Mouse (Mus musculus): ENCODE data around the gene Mrpl53. TPM values are rescaled to one million over a fixed set of nuclear protein-coding genes. Genes with fewer than 3 reads are reported as not detected.

Gene Mrpl53
- total RNA-seq, 2 experiments from 2014 or later, result 58.7 to 63.5 TPM

GRCm38 (mm10) chr6:83118369-83118768 lies 9.5 kb downstream of the Mrpl53 start:
- intact Hi-C loops (cut with DNase I), result no loop called here
- no peak for DNase-seq (ENCODE audit: extremely low spot score in 1 of 2, low spot score in 2 of 2)

- DNase-seq (ENCODE audit: extremely low spot score in 1 of 2, low spot score in 2 of 2), result no peak
- intact Hi-C loops (cut with DNase I), result no loop called here
These were observed 10.2 kb downstream of the Mrpl53 start for GRCm38 (mm10) chr6:83118825-83119733.

GRCm38 (mm10) chr6:83119734-83120051 lies 10.9 kb downstream of the Mrpl53 start:
- intact Hi-C loops (cut with DNase I), result loop anchor here (5.0 kb wide), 1 partner anchor 43 kb away; no protein-coding TSS in a partner anchor
- DNase-seq (ENCODE audit: extremely low spot score in 1 of 2, low spot score in 2 of 2), result no peak

- peak; percentile 95 to 98 for DNase-seq (ENCODE audit: extremely low spot score in 1 of 2, low spot score in 2 of 2)
- intact Hi-C loops (cut with DNase I), result loop anchor here (5.0 kb wide), 1 partner anchor 41 kb away; no protein-coding TSS in a partner anchor
These were observed 12.4 kb downstream of the Mrpl53 start, which contains the start of gene Wbp1 for GRCm38 (mm10) chr6:83120930-83121862. Gene Wbp1, minus strand, starts transcription at chr6:83121559.

GRCm38 (mm10) chr6:83121863-83122710 lies 13.2 kb downstream of the Mrpl53 start:
- intact Hi-C loops (cut with DNase I), result loop anchor here (5.0 kb wide), 1 partner anchor 40 kb away; no protein-coding TSS in a partner anchor
- DNase-seq (ENCODE audit: extremely low spot score in 1 of 2, low spot score in 2 of 2), result peak in 1 of 2 experiments; percentile 70

GRCm38 (mm10) chr6:83122961-83123360 lies 14.1 kb downstream of the Mrpl53 start:
- intact Hi-C loops (cut with DNase I), result loop anchor here (5.0 kb wide), 1 partner anchor 39 kb away; no protein-coding TSS in a partner anchor
- DNase-seq (ENCODE audit: extremely low spot score in 1 of 2, low spot score in 2 of 2), result no peak

GRCm38 (mm10) chr6:83124851-83125312 lies 16.0 kb downstream of the Mrpl53 start:
- intact Hi-C loops (cut with DNase I), result loop anchor here (5.0 kb wide), 1 partner anchor 37 kb away; no protein-coding TSS in a partner anchor
- peak; percentile 93 to 95 for DNase-seq (ENCODE audit: extremely low spot score in 1 of 2, low spot score in 2 of 2)

- DNase-seq (ENCODE audit: extremely low spot score in 1 of 2, low spot score in 2 of 2), result no peak
- intact Hi-C loops (cut with DNase I), result no loop called here
These were observed 16.5 kb downstream of the Mrpl53 start, which contains the start of gene Ino80b for GRCm38 (mm10) chr6:83125331-83125730. Gene Ino80b, minus strand, starts transcription at chr6:83125431.

- intact Hi-C loops (cut with DNase I), result no loop called here
- no peak for DNase-seq (ENCODE audit: extremely low spot score in 1 of 2, low spot score in 2 of 2)
These were observed 18.6 kb downstream of the Mrpl53 start for GRCm38 (mm10) chr6:83127419-83127818.

- intact Hi-C loops (cut with DNase I), result no loop called here
- DNase-seq (ENCODE audit: extremely low spot score in 1 of 2, low spot score in 2 of 2), result no peak
These were observed 22.7 kb downstream of the Mrpl53 start for GRCm38 (mm10) chr6:83131469-83132034.

GRCm38 (mm10) chr6:83132176-83132919 lies 23.5 kb downstream of the Mrpl53 start:
- intact Hi-C loops (cut with DNase I), result no loop called here
- no peak for DNase-seq (ENCODE audit: extremely low spot score in 1 of 2, low spot score in 2 of 2)

GRCm38 (mm10) chr6:83134226-83134625 lies 25.4 kb downstream of the Mrpl53 start:
- DNase-seq (ENCODE audit: extremely low spot score in 1 of 2, low spot score in 2 of 2), result no peak
- intact Hi-C loops (cut with DNase I), result no loop called here

- intact Hi-C loops (cut with DNase I), result no loop called here
- no peak for DNase-seq (ENCODE audit: extremely low spot score in 1 of 2, low spot score in 2 of 2)
These were observed 26.2 kb downstream of the Mrpl53 start, which contains the start of gene Rtkn for GRCm38 (mm10) chr6:83134951-83135513. Gene Rtkn, plus strand, starts transcription at chr6:83135463.

- DNase-seq (ENCODE audit: extremely low spot score in 1 of 2, low spot score in 2 of 2), result no peak
- intact Hi-C loops (cut with DNase I), result no loop called here
These were observed 26.8 kb downstream of the Mrpl53 start for GRCm38 (mm10) chr6:83135571-83136161.

- DNase-seq (ENCODE audit: extremely low spot score in 1 of 2, low spot score in 2 of 2), result no peak
- intact Hi-C loops (cut with DNase I), result no loop called here
These were observed 27.5 kb downstream of the Mrpl53 start for GRCm38 (mm10) chr6:83136291-83136880.

Data from left cerebral cortex, postnatal 10 days (tissue).